Mouse (Mus musculus) forelimb bud, embryonic 11.5 days (tissue): Measurements from ENCODE around the gene Gfi1b.

Source experiments
- DNase-seq: peaks from one replicate; pipeline ENCODE4 v3.0.0-alpha.2; 2012; ENCODE audit warnings: low read depth, low spot score

Gene Gfi1b

DNA sequence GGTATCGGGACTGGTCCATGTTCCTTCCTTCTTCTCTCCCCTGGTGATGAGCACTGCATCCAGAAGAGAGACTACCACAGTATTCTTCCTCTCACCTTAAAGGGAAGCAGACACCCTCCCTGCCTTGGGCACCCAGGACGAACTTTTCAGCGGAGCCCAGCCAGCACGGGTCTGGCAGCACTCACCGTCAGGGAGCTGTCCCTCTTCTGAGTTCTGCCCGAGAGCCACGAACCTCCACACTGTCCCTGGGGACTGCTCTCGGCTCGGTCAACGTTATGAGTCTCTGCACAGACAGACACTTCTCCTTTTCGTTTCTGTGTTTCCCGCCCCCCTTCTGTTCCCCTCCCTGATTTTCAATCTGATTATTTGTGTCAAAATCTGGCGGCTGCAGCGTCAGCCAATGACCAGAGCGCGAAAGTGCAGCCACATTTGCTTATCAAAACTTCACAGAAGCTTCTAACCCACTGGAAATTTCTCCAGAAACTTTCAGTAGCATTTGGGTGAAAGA lies at the start of gene Gfi1b:
Gene Gfi1b (minus strand): TSS at position 319 of the 508 bp plus-strand sequence.
- no peak for DNase-seq

- DNase-seq: no peak
Measured at GRCm38 (mm10) chr2:28671438-28671837, 49.7 kb upstream of the Gfi1b start.

DNA sequence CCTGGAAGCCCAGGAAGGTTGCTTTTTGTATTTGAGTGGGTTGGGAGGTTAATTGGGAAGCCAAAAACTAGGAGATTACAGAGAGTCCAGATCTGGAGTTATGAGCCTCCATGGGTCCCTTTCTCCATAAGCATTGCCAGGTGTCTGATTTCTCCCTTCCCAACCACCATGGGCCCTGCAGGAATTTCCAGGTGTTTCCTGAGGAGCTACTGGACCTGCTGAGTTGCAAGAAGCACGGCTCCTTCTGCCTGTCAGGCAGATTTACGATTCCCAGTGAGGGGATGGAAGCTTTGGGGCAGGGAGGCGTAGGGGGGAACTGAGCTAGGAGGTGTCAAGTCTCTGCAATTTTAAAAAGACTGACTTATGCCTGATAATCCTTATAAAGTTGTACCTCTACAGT lies 44.0 kb upstream of the Gfi1b start:
- peak; percentile 72 for DNase-seq

- no peak for DNase-seq
Measured at GRCm38 (mm10) chr2:28662891-28663290, 41.1 kb upstream of the Gfi1b start.

GRCm38 (mm10) chr2:28656216-28656615 lies 34.4 kb upstream of the Gfi1b start:
- no peak for DNase-seq

DNA sequence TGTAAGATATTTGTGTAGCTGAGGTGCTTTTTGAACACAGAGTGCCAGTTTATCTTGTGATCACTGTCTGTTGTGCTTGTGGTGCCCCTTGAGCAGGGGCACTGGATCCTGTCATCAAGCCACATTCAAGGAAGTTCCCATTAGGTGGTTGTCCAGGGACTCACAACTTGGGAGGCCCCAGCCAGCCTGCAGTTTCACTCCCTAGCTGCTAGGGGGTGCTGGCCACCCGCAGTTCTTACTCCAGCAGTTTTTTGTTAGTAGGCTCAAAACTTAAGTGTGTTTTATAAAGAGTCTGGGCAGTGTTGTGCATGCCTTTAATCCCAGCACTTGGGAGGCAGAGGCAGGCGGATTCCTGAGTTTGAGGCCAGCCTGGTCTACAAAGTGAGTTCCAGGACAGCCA lies 32.5 kb upstream of the Gfi1b start:
- DNase-seq: no peak

- no peak for DNase-seq
Measured at GRCm38 (mm10) chr2:28653351-28653750, 31.6 kb upstream of the Gfi1b start.

- DNase-seq: no peak
Measured at GRCm38 (mm10) chr2:28650526-28650925, 28.7 kb upstream of the Gfi1b start.

DNA sequence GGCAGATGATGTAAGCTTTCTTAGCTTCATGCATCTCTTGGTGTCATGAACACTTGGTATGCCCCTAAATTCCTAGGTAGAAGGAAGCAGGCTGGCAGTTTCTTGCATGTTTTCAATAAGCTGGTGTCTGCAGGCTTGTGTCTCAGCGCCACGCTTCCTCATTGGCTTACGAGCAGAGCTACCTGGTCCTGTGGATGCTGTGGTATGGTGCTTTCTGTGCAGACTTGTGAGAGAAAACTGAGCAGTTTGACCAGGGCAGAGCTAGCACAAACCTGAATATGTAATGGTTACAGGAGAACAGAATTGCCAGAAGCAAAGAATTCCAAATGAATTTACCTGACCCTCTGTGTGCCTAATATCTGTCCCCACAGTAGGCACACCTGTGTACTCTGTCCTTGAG lies 21.3 kb upstream of the Gfi1b start:
- DNase-seq: no peak

- no peak for DNase-seq
Measured at GRCm38 (mm10) chr2:28641435-28641941, 19.7 kb upstream of the Gfi1b start.

DNA sequence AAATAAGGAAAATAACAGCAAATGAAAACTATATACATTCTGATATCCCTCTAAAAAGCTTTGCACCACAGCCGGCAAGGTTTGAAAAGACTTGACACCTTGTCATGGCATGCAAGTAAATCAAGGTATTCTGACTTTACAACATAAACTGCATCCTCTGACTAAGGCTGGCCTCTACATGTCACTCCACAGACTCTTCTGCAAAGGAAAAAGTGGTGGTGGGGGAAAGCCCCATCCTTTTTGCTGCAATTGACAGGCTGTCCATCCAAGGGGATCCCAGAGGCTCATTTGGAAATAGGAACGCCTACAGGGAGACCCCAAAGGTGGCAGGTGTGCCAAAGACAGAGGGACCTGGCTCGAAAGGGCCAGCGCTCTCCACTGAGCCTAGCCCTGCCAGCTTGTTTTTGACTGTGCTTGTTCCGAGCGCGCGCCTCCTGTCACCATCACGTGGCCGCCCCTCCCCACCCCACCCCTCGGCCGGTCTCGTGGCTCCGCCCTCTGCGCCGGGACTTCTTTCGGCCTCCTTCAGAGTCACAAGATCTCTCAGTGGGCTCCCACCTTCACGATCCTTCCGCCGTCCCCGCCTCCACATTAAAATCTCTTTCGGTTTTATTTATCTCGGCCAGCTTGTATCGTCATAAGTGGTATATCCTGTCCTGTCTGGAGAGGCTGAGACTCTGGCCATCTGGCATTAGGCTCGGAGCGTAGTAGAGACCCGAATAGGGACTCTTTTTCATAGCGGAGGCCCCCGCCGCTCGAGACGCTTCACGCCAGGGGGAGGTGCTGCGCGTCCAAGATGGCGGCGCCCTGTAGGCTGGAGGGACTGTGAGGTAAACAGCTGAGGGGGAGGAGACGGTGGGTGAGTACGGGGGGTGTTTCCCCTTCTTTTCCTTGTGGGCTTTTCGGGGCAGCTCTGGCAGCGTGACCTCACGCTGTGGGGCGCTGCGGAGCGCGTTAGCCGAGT lies 19.0 kb upstream of the Gfi1b start, which contains the start of gene Tsc1:
Gene Tsc1 (plus strand): TSS at position 768 of the 964 bp plus-strand sequence.
- peak; percentile 96 for DNase-seq

DNA sequence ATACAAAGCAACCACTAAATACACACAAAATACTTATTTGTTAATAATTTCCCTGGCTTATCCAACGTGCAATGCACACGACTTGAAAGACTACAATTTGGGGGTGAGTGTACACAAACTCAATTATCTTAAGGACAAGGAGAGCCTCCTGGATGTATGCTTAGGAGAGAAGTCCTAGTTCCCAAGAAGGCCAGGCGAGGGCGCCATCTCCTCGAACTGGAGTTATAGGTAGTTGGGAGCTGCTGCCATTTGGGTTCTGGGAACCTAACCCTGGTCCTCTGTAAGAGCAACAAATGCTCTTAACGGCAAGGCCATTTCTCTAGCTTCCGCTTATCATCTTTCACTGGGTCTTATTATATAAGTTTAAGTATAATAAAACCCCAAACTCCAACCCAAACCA lies 18.0 kb upstream of the Gfi1b start:
- DNase-seq: no peak

DNA sequence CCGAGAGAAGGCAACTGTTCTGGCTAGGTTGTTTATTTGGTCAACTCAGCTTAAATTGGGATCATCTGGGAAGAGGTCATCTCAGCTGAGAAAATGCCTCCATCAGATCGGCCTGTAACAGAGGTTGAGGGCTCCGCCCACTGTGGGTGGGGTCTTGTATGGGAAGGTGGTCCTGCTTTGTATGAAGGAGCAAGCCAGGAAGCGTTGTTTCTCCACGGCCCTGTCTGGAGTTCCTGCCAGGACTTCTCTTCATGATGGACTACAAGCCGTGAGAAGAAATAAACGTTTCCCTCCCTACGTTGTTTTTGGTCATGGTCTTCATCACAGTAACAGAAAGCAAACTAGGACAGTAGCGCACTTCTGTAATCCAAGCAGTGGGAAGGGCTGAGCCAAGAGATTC lies 17.1 kb upstream of the Gfi1b start:
- peak; percentile 59 for DNase-seq

- DNase-seq: no peak
Measured at GRCm38 (mm10) chr2:28638352-28638751, 16.6 kb upstream of the Gfi1b start.

DNA sequence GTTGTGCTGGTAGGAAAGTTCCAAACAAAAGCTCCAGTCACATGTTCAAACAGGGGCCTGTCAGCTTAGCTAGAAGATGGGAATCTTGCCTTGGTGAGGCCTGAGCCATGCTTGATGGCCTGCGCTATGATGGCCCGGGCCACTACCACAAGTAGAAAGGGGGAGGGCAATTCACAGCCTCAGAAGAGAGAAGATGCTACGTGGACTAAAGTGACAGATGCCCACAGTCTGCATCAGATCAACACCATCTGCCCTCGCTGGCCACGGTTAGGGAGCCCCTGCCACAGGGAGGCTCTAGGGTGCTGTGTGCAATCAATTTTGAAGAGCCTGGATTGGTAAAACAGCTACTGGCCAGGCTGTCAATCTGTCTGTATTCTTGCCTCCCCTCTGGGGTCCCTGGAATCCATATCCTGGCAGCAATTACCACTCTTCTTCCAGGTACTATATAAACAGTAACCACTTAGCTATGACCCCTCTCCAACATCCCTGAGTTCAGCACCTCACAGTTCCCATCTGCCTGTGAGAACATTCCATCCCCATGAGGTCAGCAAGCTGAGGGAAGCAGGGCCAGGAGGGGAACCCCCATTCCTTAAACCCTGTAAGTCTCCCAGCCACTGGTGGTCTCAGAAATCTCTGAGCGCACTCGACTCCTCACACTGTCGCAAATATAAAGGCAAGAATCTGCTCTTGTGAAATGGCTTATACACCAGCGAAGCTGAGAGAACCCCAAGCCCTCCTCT lies 15.5 kb upstream of the Gfi1b start:
- no peak for DNase-seq

GRCm38 (mm10) chr2:28635199-28635598 lies 13.4 kb upstream of the Gfi1b start:
- DNase-seq: no peak

GRCm38 (mm10) chr2:28633136-28633535 lies 11.4 kb upstream of the Gfi1b start:
- no peak for DNase-seq

DNA sequence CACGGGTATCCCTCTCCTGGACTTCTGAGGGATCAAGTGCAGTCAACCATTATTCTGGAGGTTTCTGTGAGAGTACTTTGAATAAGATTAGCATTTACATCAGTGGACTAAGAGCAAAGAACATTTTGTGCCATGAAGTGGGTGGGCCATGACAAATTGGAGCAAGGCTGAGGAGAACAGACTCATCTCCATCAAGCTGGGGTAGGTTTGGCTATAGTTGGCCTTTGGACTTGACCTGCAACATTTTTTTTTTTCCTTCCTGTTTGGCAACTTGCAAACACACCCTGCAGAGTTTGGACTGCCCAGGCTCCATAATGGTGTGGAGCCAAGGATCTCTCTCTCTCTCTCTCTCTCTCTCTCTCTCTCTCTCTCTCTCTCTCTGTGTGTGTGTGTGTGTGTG lies 10.8 kb upstream of the Gfi1b start:
- no peak for DNase-seq

DNA sequence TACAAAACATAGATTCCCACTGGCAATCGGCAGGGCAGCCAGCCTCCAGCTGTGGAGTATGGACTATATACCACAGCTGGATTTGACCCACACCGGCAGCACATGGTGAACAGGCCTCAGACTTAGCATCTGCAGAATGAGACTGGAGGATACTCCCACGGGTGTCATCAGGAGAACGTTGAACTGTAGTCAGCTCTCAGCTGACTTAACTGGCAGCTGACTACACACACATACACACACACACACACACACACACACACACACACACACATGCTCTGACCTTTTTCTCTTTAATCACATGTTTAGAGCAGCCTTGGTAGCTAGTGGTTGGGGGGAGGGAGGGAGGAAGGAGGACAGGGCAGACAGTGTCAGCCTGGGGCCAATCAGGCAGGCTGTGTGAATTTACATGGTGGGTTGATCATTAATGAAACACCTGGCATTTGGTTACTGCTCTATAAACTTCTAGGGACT lies 8.2 kb upstream of the Gfi1b start:
- peak; percentile 64 for DNase-seq

GRCm38 (mm10) chr2:28628053-28628452 lies 6.3 kb upstream of the Gfi1b start:
- no peak for DNase-seq

GRCm38 (mm10) chr2:28626038-28626437 lies 4.3 kb upstream of the Gfi1b start:
- no peak for DNase-seq

- no peak for DNase-seq
Measured at GRCm38 (mm10) chr2:28624870-28625269, 3.1 kb upstream of the Gfi1b start.
